Mouse (Mus musculus) CH12F3 (cell line): ENCODE data around the gene Vsir.

Source experiments
- in situ Hi-C: fragments of 300-500 bp; cut with MboI; formaldehyde crosslinking; loops from 2 replicates; pipeline ENCODE4 v1.14.3; 2020; ENCODE audit warnings: low sequenced_read_pairs

Gene Vsir

GRCm38 (mm10) chr10:60380229-60380628, 33.6 kb downstream of the Vsir start:
- in situ Hi-C loops, result no loop called here

DNA sequence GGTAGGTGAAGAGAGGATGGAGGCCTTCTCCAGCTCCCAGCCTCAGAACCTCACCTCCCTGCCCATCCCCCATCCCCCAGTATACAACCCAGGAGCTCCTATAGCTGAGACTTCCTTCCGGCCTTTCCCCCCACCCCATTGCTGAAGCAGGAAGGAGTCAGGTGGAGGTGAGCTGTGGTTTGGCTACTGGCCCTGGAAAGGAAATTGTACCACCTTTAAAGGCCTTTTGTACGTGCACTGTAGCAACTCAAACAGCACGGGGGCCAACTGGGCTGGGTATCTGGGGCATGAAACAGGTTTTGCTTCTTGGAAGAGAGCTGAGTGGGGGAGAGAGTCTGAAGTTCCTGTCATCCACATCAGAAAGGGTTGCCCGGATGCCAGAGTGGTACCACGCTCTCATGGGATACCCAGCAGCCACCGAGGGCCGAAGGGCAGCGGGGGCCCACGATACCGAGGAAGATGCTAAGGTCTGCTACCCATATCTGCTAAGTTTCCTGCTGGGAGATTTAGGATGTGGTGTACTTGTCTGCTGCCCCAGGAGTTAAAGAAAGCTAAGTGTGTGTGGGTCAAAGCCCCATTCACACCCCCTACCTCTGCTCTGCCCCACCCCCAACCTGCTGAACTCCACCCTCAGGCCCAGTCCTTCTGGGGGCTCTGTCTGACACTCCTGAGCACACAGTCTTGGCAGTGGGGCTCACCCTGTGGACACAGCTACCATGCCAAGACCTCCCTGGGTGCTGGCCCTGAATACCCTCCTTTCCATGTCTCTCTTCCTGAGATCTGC, 34.7 kb downstream of the Vsir start:
- in situ Hi-C loops, result no loop called here

DNA sequence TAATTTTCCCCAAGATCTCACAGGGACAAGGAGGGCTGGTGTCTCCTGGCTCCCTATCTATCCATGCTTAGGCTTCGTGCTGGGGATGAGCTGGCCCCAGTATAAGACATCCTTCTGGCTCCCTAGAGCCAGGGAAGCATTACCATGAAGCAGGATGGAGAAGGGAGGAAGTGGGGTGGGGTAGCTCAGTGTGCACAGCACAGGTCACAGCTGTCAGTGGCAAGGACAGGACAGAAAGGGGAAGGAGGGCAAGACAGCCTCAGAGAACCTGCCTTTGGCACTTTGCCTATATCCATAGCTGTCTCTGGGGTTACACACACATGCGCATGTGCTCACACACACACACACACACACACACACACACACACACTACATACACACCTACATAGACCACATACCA, 41.7 kb downstream of the Vsir start:
- in situ Hi-C loops, result no loop called here

- in situ Hi-C loops, result no loop called here
Observed at GRCm38 (mm10) chr10:60389447-60389865, 42.8 kb downstream of the Vsir start.

GRCm38 (mm10) chr10:60390177-60390903, 43.7 kb downstream of the Vsir start:
- in situ Hi-C loops, result loop anchor here (10.0 kb wide), 1 partner anchor 86 kb away; no protein-coding TSS in a partner anchor

- in situ Hi-C loops, result loop anchor here (10.0 kb wide), 1 partner anchor 86 kb away; no protein-coding TSS in a partner anchor
Observed at GRCm38 (mm10) chr10:60390904-60391420, 44.3 kb downstream of the Vsir start.

GRCm38 (mm10) chr10:60391661-60392060, 45.0 kb downstream of the Vsir start:
- in situ Hi-C loops, result loop anchor here (10.0 kb wide), 1 partner anchor 87 kb away; no protein-coding TSS in a partner anchor

GRCm38 (mm10) chr10:60394936-60395335, 48.3 kb downstream of the Vsir start:
- in situ Hi-C loops, result loop anchor here (10.0 kb wide), 1 partner anchor 90 kb away; no protein-coding TSS in a partner anchor

- in situ Hi-C loops, result loop anchor here (10.0 kb wide), 1 partner anchor 91 kb away; no protein-coding TSS in a partner anchor
Observed at GRCm38 (mm10) chr10:60395605-60396004, 49.0 kb downstream of the Vsir start.

DNA sequence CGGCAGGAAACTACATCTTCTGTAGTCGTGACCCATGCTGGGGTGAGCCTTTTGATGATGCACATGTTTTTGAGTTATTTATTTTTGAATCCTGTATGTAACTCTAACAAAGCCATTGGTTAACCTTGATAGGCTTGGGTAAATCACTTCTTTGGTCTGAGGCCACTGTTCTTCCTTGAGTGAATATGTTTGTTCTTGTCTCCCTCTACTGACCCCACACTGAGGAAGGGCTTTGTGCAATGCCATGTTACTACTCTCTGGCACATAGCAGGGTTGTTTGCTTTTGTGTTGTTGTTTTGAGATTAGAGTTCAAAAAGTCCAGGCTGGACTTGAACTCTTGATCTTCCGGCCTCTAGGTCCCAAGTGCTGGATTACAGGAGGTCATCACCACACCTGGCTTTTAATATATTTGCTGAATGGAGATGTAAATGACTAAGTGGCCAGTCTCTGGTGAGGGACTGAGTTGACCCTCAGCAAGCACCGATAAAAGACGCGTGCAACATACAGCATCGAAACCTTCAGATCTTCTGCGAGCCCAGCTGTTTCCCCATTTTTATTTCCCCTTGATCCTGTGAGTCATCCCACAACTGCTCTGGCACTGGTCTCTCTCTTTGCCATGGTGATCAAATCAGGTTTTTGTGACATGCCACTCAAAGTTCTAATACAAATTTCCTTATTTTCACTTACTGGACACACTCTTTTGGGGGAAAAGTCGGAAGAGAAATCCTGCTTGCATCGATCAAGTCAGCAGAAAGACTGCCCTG, 51.6 kb downstream of the Vsir start:
- in situ Hi-C loops, result loop anchor here (10.0 kb wide), 1 partner anchor 93 kb away; no protein-coding TSS in a partner anchor

DNA sequence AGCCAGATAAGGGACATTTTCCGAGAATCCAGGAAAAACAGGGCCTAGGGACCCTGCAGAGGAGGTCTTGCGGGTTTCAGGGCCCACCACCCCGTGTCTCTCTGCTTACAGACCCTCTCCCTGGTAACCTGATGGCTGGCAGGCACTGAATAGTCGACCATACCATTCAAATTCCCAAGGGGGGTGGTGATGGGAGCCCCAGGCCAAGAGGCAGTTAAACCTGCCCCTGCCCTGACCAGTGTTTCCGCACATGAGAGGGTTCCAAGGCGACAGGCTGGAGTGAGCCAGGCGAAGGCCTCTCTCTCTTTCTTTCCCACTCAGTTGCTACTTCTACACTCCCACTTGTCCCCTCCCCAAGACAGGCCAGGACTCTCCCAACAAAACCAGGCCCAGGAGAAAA, 52.8 kb downstream of the Vsir start, which contains the start of gene Gm17455:
Gene Gm17455 (plus strand): TSS at position 278 of the 400 bp plus-strand sequence.
- in situ Hi-C loops, result loop anchor here (10.0 kb wide), 1 partner anchor 95 kb away; no protein-coding TSS in a partner anchor

DNA sequence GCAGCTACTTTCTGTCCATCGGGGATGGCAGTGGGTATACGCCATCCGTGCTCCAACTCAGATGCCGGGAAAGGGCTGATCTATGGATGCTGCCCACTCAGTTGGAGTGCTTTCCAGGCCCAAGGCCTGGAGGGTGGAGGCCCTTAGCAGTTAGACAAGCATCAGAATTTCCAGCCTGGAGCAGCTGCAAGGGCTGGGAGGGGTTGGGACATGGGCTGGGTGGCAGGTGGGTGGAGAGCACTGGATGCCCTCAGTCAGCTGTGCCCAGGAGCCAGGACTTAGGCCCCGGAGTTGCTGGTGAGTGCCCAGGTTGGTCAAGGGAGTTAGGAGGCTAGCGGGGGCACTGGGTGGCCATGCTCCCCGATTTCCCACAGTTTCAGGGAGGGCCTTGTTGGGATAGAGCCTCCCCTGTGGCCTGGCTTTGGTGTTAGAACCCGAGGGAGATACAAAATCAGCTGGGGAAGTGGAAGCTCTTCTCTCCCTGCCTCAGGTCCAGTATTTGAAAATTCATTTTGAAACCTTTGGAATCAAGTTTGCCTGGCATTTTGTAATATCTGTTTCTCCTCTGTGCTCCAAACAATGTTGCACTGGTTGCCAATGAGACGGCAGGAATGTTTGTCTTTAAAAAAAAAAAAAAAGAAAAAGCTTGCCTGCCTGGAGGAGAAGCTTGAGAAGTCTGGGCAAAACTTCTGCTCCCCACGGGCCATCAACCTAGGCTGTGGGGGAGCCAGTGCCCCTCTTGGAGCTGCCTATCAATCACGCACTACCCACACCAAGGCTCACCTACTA, 54.0 kb downstream of the Vsir start:
- in situ Hi-C loops, result no loop called here

DNA sequence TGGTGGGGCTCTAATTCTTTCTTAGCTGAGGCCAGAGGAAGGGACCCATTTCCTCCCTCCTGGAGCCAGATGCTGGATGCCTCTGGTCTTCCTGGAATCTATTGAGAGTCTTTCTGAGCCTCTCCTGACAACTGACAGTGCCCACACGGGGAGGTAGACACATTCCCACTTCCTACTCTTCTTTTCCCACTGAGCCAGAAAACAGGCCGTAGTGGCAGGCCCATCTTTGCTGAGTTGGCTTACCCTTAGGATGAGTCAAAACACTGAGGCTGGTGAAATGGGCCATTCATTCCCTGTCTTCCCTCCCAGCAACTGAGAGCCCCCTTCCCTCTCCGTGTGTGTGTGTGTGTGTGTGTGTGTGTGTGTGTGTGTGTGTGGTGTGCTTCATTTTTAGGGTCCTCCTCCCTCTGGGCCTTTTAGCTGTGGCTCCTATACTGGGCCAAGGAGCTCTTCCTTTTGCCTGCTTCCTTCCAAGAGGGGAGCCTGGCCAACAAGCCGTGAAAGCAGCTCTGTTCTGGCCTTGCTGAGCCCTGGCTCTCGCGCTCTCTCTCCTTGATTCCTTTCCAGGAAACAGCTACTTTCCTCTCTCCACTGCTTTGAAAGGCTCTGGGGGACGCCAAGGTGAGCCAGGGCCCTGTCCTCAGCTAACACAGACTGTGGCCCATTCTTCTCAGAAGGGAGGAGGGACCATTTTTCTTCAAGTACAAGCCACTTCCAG, 59.0 kb downstream of the Vsir start:
- in situ Hi-C loops, result no loop called here

- in situ Hi-C loops, result no loop called here
Observed at GRCm38 (mm10) chr10:60407831-60408230, 61.2 kb downstream of the Vsir start.

- in situ Hi-C loops, result loop anchor here (5.0 kb wide), 1 partner anchor 341 kb away; the partner anchor contains the start of gene Slc29a3
Observed at GRCm38 (mm10) chr10:60411794-60412193, 65.1 kb downstream of the Vsir start.

DNA sequence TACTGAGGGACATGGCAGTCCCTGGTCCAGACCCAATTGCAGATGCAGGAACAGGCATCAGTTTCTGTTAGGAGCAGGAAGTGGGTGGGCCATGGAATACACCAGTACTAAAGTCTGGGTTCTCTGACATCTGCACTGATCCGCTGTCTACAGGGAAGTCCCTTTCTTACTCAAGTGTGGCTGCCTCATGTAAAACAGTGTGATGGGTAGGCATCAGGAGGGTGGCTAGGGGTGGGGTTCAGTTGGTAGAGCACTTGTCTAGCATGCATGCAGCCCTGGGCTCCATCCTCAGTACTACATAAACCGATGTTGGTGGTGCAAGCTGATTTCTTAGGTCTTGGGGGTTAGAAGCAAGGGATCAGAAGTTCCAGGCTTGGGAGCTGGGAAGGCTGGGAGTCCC, 67.1 kb downstream of the Vsir start:
- in situ Hi-C loops, result loop anchor here (5.0 kb wide), 1 partner anchor 339 kb away; the partner anchor contains the start of gene Slc29a3

GRCm38 (mm10) chr10:60417041-60417440, 70.4 kb downstream of the Vsir start:
- in situ Hi-C loops, result no loop called here

DNA sequence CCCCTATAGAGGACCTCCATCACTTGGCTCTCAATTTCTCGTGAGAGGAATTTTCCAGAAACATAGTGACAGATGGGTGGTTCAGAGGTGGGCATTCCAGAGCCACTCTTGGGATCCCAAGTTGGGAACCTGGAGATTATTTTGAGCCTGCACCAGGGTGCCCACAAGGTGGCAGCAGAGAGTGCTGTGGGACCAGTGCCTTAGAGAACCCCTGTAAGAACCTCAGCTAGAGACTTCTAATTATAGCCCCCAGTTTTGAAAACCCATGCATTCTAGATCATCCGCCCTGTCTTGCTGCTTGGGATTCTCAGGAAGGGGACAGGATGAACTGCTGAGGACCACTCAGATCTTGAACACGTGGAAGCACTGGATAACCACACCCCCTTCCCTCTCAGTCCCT, 71.5 kb downstream of the Vsir start:
- in situ Hi-C loops, result no loop called here

DNA sequence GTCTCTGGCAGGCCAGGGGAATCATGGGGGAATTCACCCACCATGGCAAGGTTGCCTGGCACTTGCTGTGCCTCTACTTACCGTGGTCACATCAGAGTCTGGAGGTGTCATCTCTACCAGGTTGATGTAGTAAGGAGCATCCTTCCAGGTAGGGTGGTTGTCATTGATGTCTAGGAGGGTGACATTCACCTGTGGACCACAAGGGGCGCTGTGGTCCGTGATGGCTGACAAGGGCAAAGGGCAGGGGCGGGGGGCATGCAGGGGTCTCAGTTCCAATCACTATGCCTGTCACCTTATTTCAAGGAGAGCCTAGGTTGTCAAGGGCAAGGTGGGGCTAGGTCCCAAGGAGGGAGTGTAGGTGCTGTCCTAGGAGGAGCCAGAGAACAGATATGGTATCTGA, 73.0 kb downstream of the Vsir start:
- in situ Hi-C loops, result no loop called here
